Mouse (Mus musculus): ENCODE measurements at regions not wholly inside any gene's neighbourhood (a gene's known extent, or its start where the extent isn't known, plus 50 kb on each side); places are given as distances from the start of the nearest gene placed in this dataset.

GRCm38 (mm10) chr16:12359116-12359515 lies 375.2 kb downstream of the Shisa9 start:
- peak; percentile 14 for DNase-seq (ENCODE audit: low spot score)

DNA sequence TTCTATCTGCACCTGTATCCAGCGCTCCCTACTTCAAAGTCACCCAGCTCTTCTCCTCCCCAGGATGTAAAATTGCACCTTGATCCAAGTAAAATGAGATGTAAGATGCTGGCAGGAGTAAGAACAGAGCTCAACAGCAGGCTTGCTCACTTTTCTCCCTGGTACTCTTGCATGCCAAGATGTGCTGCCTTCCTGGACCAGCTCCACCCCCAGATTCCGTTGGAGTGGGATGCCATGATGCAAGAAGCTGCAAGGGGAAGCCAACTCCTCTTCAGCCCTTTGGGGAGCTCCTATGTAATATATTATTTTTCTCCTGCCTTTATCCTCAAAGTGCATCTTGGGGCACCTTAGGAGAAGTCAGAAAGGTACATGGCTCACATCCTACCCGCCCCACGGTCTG lies 405.6 kb downstream of the Shisa9 start:
- no peak for DNase-seq (ENCODE audit: low spot score)

- DNase-seq (ENCODE audit: low spot score): no peak
These were observed 451.8 kb downstream of the Shisa9 start for GRCm38 (mm10) chr16:12435697-12436221.

GRCm38 (mm10) chr16:12438622-12439021 lies 454.7 kb downstream of the Shisa9 start:
- DNase-seq (ENCODE audit: low spot score): no peak

DNA sequence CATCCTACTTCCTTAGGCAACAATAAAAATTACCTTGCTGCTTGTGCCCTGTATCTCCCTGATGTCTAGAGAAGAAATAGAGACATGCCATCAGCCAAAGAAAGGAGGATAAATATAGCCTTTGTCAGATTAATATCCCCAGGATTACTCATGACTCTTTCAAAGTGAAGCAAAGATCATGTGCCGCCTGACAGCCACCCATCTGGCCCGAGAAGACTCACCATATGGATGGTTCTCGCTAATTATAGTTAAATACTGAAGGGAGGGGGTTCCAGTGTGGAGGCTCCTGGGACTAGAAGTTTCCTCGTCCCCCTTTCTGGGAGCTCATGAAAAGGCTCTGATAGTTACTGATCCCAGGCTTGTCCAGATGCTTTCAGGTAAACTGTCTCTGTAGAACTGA lies 470.9 kb downstream of the Shisa9 start:
- DNase-seq (ENCODE audit: low spot score): no peak

All from ovary, postnatal 36 days (tissue).